Mouse (Mus musculus) midbrain, embryonic 10.5 days (tissue): Measurements from ENCODE around the gene Dnttip1. TPM values are rescaled to one million over a fixed set of nuclear protein-coding genes. Genes with fewer than 3 reads are reported as not detected.
"Not testable (repeated sequence)": the region's sequence is repeated elsewhere in the genome, so short reads cannot be mapped to it uniquely, and the experiment has no call there.

ENCODE experiments used
- DNase-seq: peaks from one replicate; pipeline ENCODE4 v3.0.0-alpha.2; 2017; ENCODE audit warnings: low spot score
- H3K27ac ChIP-seq: fragments of 300-500 bp; sonication (generic); replicated peaks from 2 replicates; pipeline ENCODE4 v1.5.1; 2016; ENCODE audit warnings: mild to moderate bottlenecking
- H3K27me3 ChIP-seq: fragments of 300-500 bp; sonication (generic); 2 replicates; pipeline ENCODE4 v1.6.1; 2016; ENCODE audit warnings: low read depth, mild to moderate bottlenecking; ENCODE audit not compliant: poor library complexity, severe bottlenecking
- H3K36me3 ChIP-seq: fragments of 300-500 bp; sonication (generic); 2 replicates; pipeline ENCODE4 v1.6.1; 2016; ENCODE audit warnings: mild to moderate bottlenecking, moderate library complexity
- H3K4me1 ChIP-seq: fragments of 300-500 bp; sonication (generic); 2 replicates; pipeline ENCODE4 v1.6.1; 2016
- H3K4me3 ChIP-seq: fragments of 300-500 bp; sonication (generic); 2 replicates; pipeline ENCODE4 v1.5.1; 2016; ENCODE audit warnings: mild to moderate bottlenecking, moderate library complexity
- H3K9me3 ChIP-seq: fragments of 300-500 bp; sonication (generic); replicated peaks from 2 replicates; pipeline ENCODE4 v1.6.1; 2016; ENCODE audit warnings: mild to moderate bottlenecking
- WGBS: fragments of 180-500 bp; shearing (Covaris S2); methylation state at CpG from one replicate; pipeline ENCODE4 v1.1.7; 2016; 5-methylcytosine and 5-hydroxymethylcytosine counted together
- polyA plus RNA-seq: library from polyadenylated mRNA; unstranded; fragments of >200 nt; fragmentation: Nextera tagmentation; extraction: Ambion mirVana; gene quantifications from 2 replicates; pipeline ENCODE4 v1.2.1, GENCODE M21; 2016

Dnttip1 gene
- polyA plus RNA-seq, 1 experiment from 2014 or later: 80.1 TPM

DNA sequence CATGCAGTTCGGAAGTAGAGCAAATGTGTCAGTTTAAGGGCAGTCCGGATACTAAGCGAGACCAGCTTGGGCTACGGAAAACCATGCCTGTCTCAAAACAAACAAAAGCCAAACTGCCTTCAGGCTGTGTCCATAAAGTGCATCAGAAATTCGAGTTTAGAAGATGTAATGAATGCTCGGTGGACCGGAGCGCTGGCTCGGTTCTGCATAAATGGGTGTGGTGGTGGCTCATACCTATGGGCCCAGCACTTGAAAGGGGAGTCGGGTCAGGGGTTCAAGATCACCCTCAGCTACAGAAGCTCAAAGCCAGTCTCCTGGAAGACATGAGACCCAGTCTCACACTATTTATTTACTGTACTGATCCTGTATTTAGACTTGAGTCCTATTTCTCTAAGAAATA, 42.0 kb downstream of the Dnttip1 start:
- Histone ChIP-seq H3K27me3 (peaks cover 13% of the 10 kb centered on the region; the same call in 1 of the 2 replicates), H3K4me1 (peaks cover 34% of the 10 kb centered on the region), H3K9me3 (no peaks in the 10 kb centered on the region), H3K4me3 (no peak overlapping the region), H3K27ac (no peak overlapping the region), H3K36me3 (peaks cover 41% of the 10 kb centered on the region)
- WGBS: 85% methylated on average over 10 of the region's 10 CpGs
- no peak for DNase-seq

DNA sequence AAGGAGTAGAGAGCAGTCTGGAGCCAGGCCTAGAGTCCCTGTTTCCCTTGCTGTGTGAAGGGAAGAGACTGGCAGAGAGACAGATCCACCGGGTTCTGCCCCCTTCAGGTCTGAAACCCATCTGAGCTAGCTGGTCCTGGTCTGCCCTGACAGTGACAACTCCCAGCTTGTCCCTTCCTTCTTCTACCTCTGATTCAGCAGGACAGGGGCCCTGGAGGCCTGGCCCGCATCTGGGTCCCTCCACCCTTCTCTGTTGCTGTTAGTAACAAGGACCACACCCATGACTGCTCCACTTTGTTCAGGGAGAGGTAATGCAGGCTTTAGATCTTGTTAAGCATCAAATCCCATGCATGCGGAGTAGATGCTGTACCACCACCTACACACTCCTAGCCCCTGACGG, 42.6 kb downstream of the Dnttip1 start:
- peaks cover 34% of the 10 kb centered on the region for H3K4me1 ChIP-seq
- 66% methylated on average over 4 of the region's 4 CpGs for WGBS
- no peaks in the 10 kb centered on the region for H3K9me3 ChIP-seq
- no peak overlapping the region for H3K4me3 ChIP-seq
- no peak for DNase-seq
- H3K27me3 ChIP-seq: peaks cover 13% of the 10 kb centered on the region; the same call in 1 of the 2 replicates
- H3K27ac ChIP-seq: no peak overlapping the region
- peaks cover 47% of the 10 kb centered on the region for H3K36me3 ChIP-seq

DNA sequence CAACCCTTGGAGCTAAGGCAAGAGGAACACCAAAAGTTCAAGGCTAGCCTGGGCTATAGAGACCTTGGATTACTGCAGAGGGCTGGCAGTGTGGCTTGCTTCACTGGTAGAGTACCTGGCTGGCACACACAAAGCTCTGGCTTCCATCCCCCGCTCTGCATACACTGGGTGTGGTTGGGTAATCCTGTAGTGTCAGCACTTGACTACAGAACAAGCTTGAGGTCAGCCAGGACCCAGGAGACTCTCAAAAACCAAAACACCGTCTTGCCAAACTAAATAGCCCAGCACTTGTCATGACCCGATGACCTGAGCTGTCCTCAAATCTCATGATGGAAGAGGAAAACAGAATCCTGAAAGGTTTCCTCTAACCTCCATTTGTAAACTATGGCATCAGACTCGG, 44.7 kb downstream of the Dnttip1 start:
- Histone ChIP-seq H3K4me1 (peaks cover 24% of the 10 kb centered on the region), H3K4me3 (no peak overlapping the region), H3K36me3 (peaks cover 63% of the 10 kb centered on the region), H3K27ac (no peak overlapping the region), H3K27me3 (peaks cover 8% of the 10 kb centered on the region; the same call in 1 of the 2 replicates), H3K9me3 (no peaks in the 10 kb centered on the region)
- 83% methylated on average over 4 of the region's 4 CpGs for whole genome bisulfite sequencing
- no peak for DNase-seq

DNA sequence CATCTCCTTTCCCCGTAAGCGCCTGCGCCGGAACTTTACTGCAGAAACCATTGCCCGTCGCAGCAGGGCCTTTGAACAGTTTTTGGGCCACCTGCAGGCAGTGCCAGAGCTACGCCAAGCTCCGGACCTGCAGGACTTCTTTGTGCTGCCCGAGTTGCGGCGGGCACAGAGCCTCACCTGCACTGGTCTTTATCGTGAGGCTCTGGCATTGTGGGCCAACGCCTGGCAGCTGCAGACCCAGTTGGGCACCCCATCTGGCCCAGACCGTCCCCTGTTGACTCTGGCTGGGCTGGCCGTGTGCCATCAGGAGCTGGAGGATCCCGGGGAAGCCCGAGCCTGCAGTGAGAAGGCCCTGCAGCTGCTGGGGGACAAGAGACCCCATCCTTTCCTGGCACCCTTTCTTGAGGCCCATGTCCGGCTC, 46.1 kb downstream of the Dnttip1 start:
- no peak overlapping the region for H3K27ac ChIP-seq
- 96% methylated on average over 18 of the region's 18 CpGs for WGBS
- no peaks in the 10 kb centered on the region for H3K9me3 ChIP-seq
- H3K27me3 ChIP-seq: peaks cover 4% of the 10 kb centered on the region; the same call in 1 of the 2 replicates
- DNase-seq: no peak
- no peak overlapping the region for H3K4me3 ChIP-seq
- peaks cover 77% of the 10 kb centered on the region for H3K36me3 ChIP-seq
- peaks cover 11% of the 10 kb centered on the region for H3K4me1 ChIP-seq

DNA sequence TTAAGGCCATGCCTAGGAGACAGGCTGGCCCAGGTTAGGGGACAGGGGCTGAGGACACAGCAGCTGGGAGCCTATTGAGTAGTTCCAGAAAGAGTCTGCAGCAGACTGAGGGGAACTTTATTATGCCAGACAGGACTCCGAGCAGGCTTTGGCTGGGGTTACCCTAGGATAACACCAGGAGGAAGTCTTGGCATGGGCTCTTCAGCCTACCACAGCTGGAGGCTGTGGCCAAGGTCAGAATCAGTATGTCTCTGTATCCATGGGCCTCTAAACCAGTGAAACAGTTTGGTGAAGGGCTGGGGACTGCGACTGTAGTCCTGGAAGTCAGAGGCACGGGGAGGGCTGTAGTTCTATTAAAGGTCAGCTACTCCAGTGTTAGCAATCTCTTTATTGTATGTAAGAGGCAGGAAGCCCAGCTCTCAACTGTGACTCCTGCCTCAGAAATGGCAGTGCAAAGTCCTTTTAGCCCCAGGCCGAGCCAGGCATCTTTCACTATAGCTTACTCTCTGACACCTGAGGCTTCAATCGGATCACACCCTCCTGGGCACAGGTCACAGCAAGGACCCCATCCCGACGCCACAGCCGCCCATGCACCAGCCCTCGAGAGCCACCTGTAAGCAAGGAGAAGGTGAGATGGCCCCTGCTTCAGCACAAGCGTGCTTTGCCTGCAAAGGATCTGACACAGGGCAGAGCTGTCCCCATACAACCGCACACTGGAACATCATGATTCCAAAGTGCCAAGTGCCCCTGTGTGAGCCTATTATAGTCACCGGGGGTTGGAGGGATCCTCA, 46.8 kb downstream of the Dnttip1 start:
- WGBS: 94% methylated on average over 12 of the region's 12 CpGs
- Histone ChIP-seq H3K27ac (no peak overlapping the region), H3K9me3 (no peaks in the 10 kb centered on the region), H3K27me3 (no peaks in the 10 kb centered on the region), H3K4me1 (peaks cover 8% of the 10 kb centered on the region; the same call in 1 of the 2 replicates), H3K36me3 (peaks cover 83% of the 10 kb centered on the region), H3K4me3 (no peak overlapping the region)
- DNase-seq: no peak

DNA sequence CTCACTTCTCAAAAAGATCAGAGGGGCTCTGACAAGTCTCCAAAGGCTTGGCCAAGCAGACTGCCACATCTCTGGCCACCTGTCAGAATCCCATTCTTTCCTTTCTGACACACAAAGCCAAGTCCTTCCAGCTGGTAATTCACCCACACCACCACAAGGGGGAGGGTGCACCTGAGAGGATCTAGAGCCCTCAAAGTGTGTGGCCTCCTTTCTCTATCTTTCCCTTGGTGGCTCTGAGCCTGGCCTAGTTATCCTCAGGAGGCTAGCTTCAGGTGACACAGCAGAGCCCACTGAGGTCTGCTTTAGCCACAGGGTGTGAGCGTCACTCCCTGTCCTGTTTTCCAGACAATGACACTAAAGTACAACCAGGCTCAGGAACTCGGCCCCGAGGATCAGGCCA, 47.5 kb downstream of the Dnttip1 start:
- Histone ChIP-seq H3K27ac (no peak overlapping the region), H3K36me3 (peaks cover 88% of the 10 kb centered on the region), H3K27me3 (no peaks in the 10 kb centered on the region), H3K4me3 (no peak overlapping the region), H3K4me1 (peaks cover 7% of the 10 kb centered on the region; the same call in 1 of the 2 replicates), H3K9me3 (no peaks in the 10 kb centered on the region)
- WGBS: 96% methylated on average over 3 of the region's 3 CpGs
- peak; percentile 44 for DNase-seq

DNA sequence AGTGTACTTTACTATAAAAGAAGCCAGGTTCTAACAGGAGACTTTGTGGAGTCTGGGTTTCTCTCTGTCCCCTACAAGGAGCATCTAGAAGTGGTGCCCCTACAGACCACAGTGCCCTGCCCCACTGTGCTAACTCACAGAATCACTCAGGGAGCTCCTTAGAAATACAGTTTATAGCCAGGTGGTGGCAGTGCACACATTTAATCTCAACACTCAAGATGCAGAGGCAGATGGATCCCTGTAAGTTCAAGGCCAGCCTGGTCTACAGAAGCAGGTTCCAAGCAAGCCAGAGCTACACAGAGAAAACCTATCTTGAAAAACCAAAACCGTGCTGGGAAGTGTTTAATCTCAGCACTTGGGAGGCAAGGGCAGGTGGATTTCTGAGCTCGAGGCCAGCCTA, 48.0 kb downstream of the Dnttip1 start:
- Histone ChIP-seq H3K36me3 (peaks cover 88% of the 10 kb centered on the region), H3K4me3 (no peak overlapping the region), H3K27ac (no peak overlapping the region), H3K9me3 (no peaks in the 10 kb centered on the region), H3K4me1 (peaks cover 3% of the 10 kb centered on the region; the same call in 1 of the 2 replicates), H3K27me3 (no peaks in the 10 kb centered on the region)
- no peak for DNase-seq
- 86% methylated on average over 2 of the region's 2 CpGs for WGBS

DNA sequence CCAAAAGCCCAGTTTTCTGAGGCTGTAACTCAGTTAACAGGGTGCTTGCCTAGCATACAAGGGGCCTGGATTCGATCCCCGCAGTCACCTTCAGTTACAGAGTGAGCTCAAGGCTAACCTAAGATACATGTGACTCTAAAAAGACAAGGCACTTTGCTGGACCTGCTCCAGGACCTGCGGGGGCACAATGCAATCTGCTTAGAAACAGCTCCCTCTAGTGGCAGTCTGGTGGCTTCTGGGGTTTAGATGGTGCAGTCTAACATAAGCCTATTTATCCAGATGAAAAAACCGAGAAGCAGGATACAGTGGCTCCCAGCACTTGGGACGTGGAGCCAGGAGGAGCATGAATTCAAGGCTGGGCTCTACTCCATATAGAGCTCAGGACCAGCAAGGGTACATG, 48.5 kb downstream of the Dnttip1 start:
- no peaks in the 10 kb centered on the region for H3K9me3 ChIP-seq
- no peaks in the 10 kb centered on the region for H3K27me3 ChIP-seq
- H3K4me1 ChIP-seq: no peaks in the 10 kb centered on the region
- no peak overlapping the region for H3K4me3 ChIP-seq
- 42% methylated on average over 5 of the region's 5 CpGs for WGBS
- H3K27ac ChIP-seq: no peak overlapping the region
- peak; percentile 76 for DNase-seq
- peaks cover 89% of the 10 kb centered on the region for H3K36me3 ChIP-seq

DNA sequence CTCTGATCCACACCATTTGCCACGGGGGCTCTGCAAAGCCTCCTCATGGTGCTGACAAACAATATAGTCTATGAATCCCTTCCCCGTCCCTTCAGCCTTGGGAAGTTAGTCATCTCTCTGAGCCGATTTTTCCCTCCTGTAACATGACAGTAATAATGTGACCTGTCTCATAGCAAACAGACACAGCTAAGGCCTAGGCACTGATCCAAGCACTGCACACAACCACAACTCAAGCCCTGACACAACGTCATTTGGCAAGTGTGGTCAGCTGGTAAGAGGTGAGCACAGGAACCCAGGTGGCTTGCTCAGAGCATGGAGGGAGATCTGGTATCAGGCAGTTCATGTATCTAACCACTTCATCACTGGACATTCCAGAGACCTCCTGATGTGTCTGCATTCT, 50.1 kb downstream of the Dnttip1 start:
- DNase-seq: no peak
- Histone ChIP-seq H3K4me3 (no peak overlapping the region), H3K9me3 (no peaks in the 10 kb centered on the region), H3K27me3 (no peaks in the 10 kb centered on the region), H3K4me1 (no peaks in the 10 kb centered on the region), H3K27ac (no peak overlapping the region), H3K36me3 (peaks cover 93% of the 10 kb centered on the region)
- WGBS: 92% methylated on average over 4 of the region's 4 CpGs

DNA sequence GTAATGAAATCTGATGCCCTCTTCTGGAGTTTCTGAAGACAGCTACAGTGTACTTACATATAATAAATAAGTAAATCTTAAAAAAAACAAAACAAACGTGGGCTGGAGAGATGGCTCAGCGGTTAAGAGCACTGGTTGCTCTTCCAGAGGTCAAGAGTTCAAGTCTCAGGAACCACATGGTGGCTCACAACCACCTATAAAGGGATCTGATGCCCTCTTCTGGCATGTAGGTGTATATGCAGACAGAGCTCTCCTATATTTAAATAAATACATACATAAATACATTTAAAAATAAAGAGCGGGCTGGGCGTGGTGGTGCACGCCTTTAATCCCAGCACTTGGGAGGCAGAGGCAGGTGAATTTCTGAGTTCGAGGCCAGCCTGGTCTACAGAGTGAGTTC, 52.8 kb downstream of the Dnttip1 start:
- WGBS: 90% methylated on average over 6 of the region's 6 CpGs
- H3K27me3 ChIP-seq, H3K4me3 ChIP-seq, H3K4me1 ChIP-seq, H3K9me3 ChIP-seq, DNase-seq, H3K27ac ChIP-seq: not testable (repeated sequence)
- H3K36me3 ChIP-seq: peaks cover 86% of the 10 kb centered on the region

DNA sequence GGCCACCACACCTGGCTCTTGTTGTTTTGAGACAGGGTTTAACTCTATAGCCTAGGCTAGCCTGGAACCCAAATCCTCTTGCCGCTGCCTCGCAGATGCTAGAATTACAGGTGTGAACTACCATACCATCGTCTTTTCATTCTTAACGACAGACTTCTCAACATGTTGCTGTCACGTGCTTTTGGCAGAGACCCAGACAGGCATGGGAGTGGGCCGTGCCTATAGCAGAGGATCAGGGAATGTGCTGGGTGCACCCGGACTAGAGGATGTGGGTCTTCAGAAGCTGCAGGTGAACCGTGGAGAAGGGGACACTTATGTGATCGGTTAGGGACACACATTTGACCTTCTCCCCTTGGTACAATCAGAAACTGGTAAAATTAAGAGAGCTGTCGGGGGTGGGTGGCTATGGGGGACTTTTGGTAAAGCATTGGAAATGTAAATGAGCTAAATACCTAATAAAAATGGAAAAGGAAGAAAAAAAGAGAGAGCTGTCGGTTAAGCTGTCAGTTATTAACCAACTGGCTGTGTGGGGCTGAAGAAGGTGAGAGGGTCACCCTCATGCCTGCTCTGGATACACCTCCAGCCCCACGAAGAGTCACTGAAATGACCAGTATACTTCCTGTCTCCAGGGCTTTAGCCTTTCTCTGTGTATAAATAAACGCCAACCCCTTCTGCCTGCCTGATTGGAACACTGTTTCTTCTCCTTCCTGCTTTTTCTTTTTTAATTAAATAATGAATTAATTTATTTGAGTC, 54.6 kb downstream of the Dnttip1 start:
- Histone ChIP-seq H3K4me1 (peaks cover 18% of the 10 kb centered on the region), H3K4me3 (no peak overlapping the region), H3K27me3 (no peaks in the 10 kb centered on the region), H3K9me3 (no peaks in the 10 kb centered on the region), H3K36me3 (peaks cover 71% of the 10 kb centered on the region), H3K27ac (no peak overlapping the region)
- DNase-seq: no peak
- WGBS: 93% methylated on average over 13 of the region's 13 CpGs

DNA sequence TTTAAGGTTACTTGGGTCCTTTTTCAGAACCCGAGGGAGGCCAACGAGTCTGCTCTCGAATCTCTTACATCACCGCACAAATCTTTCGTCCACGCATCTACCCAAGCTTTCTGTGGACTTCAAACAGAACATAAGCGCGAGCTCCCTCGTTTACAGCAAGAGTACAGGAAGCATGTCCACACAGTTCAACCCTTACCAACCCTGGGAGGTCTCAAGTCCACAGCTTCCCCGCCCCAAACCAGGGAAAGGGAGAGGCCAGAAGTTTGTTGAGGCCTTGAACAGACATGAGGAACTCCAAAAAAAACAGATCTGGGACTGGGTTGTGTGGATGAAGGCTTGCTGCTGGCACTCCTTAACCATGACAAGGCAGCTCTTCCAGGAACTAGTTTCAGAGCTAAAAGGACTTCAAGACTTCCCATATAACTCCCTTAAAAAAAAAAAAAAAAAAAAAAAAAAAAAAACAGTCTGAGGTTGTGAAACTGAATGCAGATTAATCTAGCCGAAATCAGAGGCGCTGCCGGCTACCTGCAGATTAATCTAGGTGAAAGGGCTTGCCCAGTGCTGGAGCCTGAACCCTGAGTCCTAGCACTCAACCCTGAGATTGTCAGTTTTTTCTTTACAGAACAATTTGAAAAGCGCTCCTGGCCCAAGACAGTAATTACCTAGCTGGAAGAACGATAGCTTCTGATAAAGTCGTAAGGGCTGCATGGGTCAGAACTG, 57.6 kb downstream of the Dnttip1 start:
- no peak for DNase-seq
- WGBS: 95% methylated on average over 16 of the region's 16 CpGs
- H3K27ac ChIP-seq: no peak overlapping the region

More for the DNA sequence above, 57.6 kb downstream of the Dnttip1 start:
- no peaks in the 10 kb centered on the region for H3K9me3 ChIP-seq
- peaks cover 44% of the 10 kb centered on the region for H3K36me3 ChIP-seq
- H3K27me3 ChIP-seq: no peaks in the 10 kb centered on the region
- H3K4me3 ChIP-seq: peak overlapping the region; percentile 74
- H3K4me1 ChIP-seq: peaks cover 26% of the 10 kb centered on the region
